Mouse (Mus musculus): ENCODE results near the gene Dpm3.
A peak's percentile ranks its signal among the peaks of the same experiment; 100 is the strongest.

The Dpm3 gene

GRCm38 (mm10) chr3:89270891-89271290, 11.7 kb downstream of the Dpm3 start:
- DNase-seq: peak in 1 of 2 experiments; percentile 23

GRCm38 (mm10) chr3:89271760-89272159, 12.6 kb downstream of the Dpm3 start:
- no peak for DNase-seq

- no peak for DNase-seq
These were observed 16.9 kb downstream of the Dpm3 start for GRCm38 (mm10) chr3:89276061-89276460.

DNA sequence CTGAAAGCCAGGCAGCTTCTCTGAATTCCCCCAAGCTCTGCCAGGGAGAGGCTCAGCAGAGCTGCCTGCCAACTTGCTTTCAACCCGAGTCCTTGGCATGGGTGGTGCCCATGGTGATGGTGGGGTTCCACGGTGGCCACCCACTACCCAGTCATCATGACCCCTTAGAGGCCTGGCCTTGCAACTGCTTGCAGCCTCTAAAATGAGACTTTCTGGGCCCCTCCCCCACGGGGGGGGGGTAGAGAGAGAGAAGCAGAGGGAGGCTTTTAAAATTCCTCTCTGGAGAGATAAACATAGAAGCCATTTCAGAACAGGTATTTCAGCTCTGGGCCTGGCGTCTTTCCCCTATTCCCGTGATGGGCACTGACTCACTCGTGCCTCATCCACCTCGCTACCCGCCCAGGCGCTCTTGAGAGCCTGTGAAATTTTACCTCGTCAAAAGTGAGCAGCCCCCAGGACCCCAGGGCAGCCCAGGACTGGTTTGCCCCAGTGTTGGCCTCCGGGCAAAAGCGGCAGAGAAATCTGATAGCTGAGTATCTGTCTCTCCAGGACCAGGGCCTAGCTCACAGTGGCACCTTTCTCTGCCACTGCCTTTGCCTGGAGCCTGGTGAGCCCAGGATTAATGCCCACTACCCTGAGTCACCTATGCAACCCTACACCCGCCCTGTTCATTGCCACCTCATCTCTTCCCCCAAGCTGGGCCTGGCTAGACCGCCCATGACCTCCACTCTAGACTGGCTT, 18.3 kb downstream of the Dpm3 start:
- no peak for DNase-seq

DNA sequence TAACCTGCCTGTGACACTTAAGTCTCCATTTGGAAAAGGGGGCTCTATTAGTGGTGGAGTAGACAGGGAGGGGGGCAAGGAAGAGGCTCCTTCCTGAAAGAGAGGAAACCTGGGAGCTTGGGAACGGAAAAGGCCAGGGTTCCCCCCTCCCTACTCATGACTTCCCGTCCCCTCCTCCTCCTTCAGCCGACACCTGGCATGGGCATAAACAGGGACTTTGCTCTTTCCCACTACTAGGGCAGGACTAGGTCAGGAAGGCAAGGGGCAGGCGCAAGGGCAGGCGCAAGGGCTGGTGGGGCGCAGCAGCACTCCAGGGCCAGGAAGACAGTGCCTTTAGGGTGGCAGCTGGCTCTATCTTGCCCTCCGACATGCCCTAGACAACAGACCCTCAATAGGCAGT, 18.9 kb downstream of the Dpm3 start:
- DNase-seq: no peak

- DNase-seq: no peak
These were observed 19.5 kb downstream of the Dpm3 start for GRCm38 (mm10) chr3:89278643-89279042.

- DNase-seq: peak; percentile 64 to 74
These were observed 20.2 kb downstream of the Dpm3 start for GRCm38 (mm10) chr3:89279153-89279890.

GRCm38 (mm10) chr3:89280050-89280605, 21.0 kb downstream of the Dpm3 start:
- peak in 1 of 2 experiments; percentile 16 for DNase-seq

GRCm38 (mm10) chr3:89280606-89281511, 21.7 kb downstream of the Dpm3 start, which contains the start of gene Efna1:
Gene Efna1, minus strand, starts transcription at chr3:89281142.
- DNase-seq: peak; percentile 24 to 38

GRCm38 (mm10) chr3:89281579-89282290, 22.6 kb downstream of the Dpm3 start:
- peak; percentile 70 to 91 for DNase-seq

GRCm38 (mm10) chr3:89282291-89282643, 23.1 kb downstream of the Dpm3 start:
- no peak for DNase-seq

GRCm38 (mm10) chr3:89284261-89284660, 25.1 kb downstream of the Dpm3 start:
- DNase-seq: no peak

DNA sequence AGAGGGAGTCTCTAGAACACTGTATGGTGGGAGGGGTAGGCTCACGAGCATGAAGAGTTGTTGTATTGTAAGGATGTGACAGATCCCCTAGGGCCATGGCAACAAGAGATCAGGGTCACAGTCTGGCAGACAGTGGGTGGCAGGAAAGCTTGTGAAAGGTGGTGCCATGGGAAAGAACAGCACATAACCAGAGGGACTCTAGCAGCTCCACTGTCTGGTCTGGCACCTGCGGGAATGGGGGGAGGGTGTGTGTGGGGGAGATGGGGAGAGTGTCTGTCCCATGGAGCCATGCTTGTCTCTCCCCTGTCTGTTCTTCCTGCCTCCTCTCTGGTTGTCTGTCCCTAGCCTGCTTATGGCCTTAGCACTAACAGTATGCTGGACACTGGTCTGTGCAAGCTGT, 26.4 kb downstream of the Dpm3 start:
- DNase-seq: no peak

- no peak for DNase-seq
These were observed 28.1 kb downstream of the Dpm3 start for GRCm38 (mm10) chr3:89287286-89287685.

DNA sequence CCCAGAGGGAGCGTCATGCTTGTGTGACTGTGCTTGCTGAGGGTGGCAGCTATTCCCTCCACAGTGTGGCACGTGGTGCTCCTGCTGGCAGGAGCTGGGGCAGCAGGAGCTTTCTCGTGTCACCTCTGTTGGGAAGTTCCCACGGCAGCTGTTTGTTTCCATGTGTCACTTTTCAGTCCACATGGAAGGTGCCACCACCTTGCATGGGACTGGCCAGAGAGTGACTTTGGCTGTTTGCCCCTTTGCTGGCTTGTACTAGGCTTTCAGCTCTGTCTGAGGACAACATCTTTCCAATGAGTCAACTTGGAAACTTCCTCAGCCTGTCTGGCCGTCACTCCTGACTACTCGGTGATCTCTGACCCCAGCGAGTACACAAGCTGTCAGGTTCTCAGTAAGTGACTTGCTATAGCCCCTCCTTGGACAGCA, 29.4 kb downstream of the Dpm3 start:
- DNase-seq: no peak

DNA sequence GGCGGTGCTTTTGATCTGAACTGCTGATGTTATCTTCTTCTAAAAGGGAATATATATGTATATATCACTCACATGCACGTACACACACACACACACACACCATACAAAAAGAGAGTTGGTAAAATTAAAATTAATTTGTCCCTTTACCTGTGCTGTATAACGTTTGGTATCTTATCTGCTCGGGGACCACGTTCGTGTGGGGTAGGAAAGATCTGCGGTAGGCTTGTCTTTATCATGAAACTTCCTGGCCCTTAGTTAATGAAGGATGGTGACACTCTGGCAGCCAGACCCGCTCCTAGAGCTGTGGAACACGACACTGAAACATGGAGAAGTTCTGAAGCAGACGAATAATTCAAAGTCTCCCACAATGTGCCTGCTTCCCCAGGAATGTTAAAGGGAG, 32.7 kb downstream of the Dpm3 start:
- DNase-seq: no peak

DNA sequence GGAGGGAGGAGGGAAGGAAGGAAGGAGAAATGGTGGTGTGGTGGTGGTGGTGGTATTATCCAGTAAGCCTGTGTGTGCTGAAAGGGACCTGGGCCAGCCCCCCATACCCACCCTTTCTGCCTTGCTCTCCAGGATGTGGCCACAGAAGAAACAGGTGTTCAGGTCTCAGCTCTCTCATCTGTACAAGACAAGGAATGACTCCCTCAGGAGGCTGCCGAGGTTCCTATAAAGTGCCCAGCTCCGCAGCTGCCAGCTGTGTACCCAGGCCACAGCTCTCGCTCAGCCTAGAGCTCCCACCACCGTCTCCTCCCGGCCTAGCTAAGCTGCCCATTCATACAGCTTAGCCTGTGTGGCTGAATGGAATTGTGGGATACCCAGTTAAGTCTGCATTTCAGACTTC, 33.1 kb downstream of the Dpm3 start:
- DNase-seq: no peak

- no peak for DNase-seq
These were observed 34.2 kb downstream of the Dpm3 start for GRCm38 (mm10) chr3:89293247-89293918.

- DNase-seq: no peak
These were observed 35.0 kb downstream of the Dpm3 start for GRCm38 (mm10) chr3:89294195-89294594.

- no peak for DNase-seq
These were observed 36.6 kb downstream of the Dpm3 start for GRCm38 (mm10) chr3:89295685-89296230.

- no peak for DNase-seq
These were observed 37.7 kb downstream of the Dpm3 start for GRCm38 (mm10) chr3:89296761-89297396.

Data from spleen, adult 18-20 months (tissue).